Mouse (Mus musculus): ENCODE results near the gene Gcdh. TPM values are rescaled to one million over a fixed set of nuclear protein-coding genes. Genes with fewer than 3 reads are reported as not detected.

Gcdh gene
- polyA plus RNA-seq (2015; fragmentation: Nextera tagmentation; extraction: Ambion mirVana), result 29.4 and 32.2 TPM in 2 replicates

- no peaks in the 10 kb centered on the region for H3K27me3 ChIP-seq
- peak; percentile 97 for ATAC-seq (ENCODE audit: insufficient number of reproducible peaks, low FRiP score, low TSS enrichment, low read depth)
- H3K4me3 ChIP-seq (replicated peaks), result peak within 1 kb of the TSS; percentile 81
- H3K9ac ChIP-seq, result peak within 1 kb of the TSS; percentile 57
- H3K9me3 ChIP-seq (replicated peaks), result no peaks in the 10 kb centered on the region
- under 1% methylated on average over 11 of the region's 11 CpGs for WGBS
- peaks cover 13% of the 10 kb centered on the region for H3K36me3 ChIP-seq
- H3K27ac ChIP-seq (replicated peaks), result no peak within 1 kb of the TSS; the same call in 1 of the 2 replicates
- peak within 1 kb of the TSS; percentile 82 for H3K4me2 ChIP-seq (replicated peaks)
- peaks cover 19% of the 10 kb centered on the region for H3K4me1 ChIP-seq
These were observed at the start of gene Gcdh for GRCm38 (mm10) chr8:84893709-84894134. TSS of gene Gcdh (minus strand) at chr8:84893921.

GRCm38 (mm10) chr8:84937620-84938485 is 44.1 kb upstream of the Gcdh start:
- Histone ChIP-seq H3K9ac (no peak overlapping the region), H3K4me1 (peaks cover 14% of the 10 kb centered on the region), H3K4me3 (replicated peaks) (peak overlapping the region; percentile 38; the same call in 1 of the 2 replicates), H3K4me2 (replicated peaks) (peak overlapping the region; percentile 66; the same call in 1 of the 2 replicates), H3K36me3 (no peaks in the 10 kb centered on the region), H3K9me3 (replicated peaks) (no peaks in the 10 kb centered on the region), H3K27me3 (peaks cover 64% of the 10 kb centered on the region), H3K27ac (replicated peaks) (no peak overlapping the region)
- WGBS, result 58% methylated on average over 13 of the region's 13 CpGs
- no peak for ATAC-seq (ENCODE audit: insufficient number of reproducible peaks, low FRiP score, low TSS enrichment, low read depth)

- peaks cover 64% of the 10 kb centered on the region for H3K27me3 ChIP-seq
- WGBS, result under 1% methylated on average over 50 of the region's 50 CpGs
These were observed 43.3 kb upstream of the Gcdh start, which contains the start of gene Mast1 for GRCm38 (mm10) chr8:84936962-84937546. TSS of gene Mast1 (minus strand) at chr8:84937359.

GRCm38 (mm10) chr8:84936041-84936961 is 42.6 kb upstream of the Gcdh start:
- H3K4me3 ChIP-seq (replicated peaks), result peak overlapping the region; percentile 38
- H3K36me3 ChIP-seq, result no peaks in the 10 kb centered on the region
- H3K27me3 ChIP-seq, result peaks cover 70% of the 10 kb centered on the region
- no peak overlapping the region for H3K27ac ChIP-seq (replicated peaks)
- no peaks in the 10 kb centered on the region for H3K9me3 ChIP-seq (replicated peaks)
- H3K4me1 ChIP-seq, result peaks cover 14% of the 10 kb centered on the region
- 21% methylated on average over 23 of the region's 23 CpGs for WGBS
- ATAC-seq (ENCODE audit: insufficient number of reproducible peaks, low FRiP score, low TSS enrichment, low read depth), result no peak
- peak overlapping the region; percentile 66 for H3K4me2 ChIP-seq (replicated peaks)
- H3K9ac ChIP-seq, result no peak overlapping the region

More at GRCm38 (mm10) chr8:84936962-84937546, 43.3 kb upstream of the Gcdh start, which contains the start of gene Mast1:
- Histone ChIP-seq H3K9ac (no peak within 1 kb of the TSS), H3K9me3 (replicated peaks) (no peaks in the 10 kb centered on the region), H3K4me2 (replicated peaks) (peak within 1 kb of the TSS; percentile 66), H3K4me1 (peaks cover 14% of the 10 kb centered on the region), H3K27ac (replicated peaks) (no peak within 1 kb of the TSS), H3K36me3 (no peaks in the 10 kb centered on the region), H3K4me3 (replicated peaks) (peak within 1 kb of the TSS; percentile 38)
- ATAC-seq (ENCODE audit: insufficient number of reproducible peaks, low FRiP score, low TSS enrichment, low read depth), result no peak; the same call in 1 of the 2 replicates

- H3K4me1 ChIP-seq, result peaks cover 14% of the 10 kb centered on the region
- H3K27ac ChIP-seq (replicated peaks), result no peak overlapping the region
- H3K4me2 ChIP-seq (replicated peaks), result no peak overlapping the region
- ATAC-seq (ENCODE audit: insufficient number of reproducible peaks, low FRiP score, low TSS enrichment, low read depth), result no peak
- H3K9ac ChIP-seq, result no peak overlapping the region
- no peak overlapping the region for H3K4me3 ChIP-seq (replicated peaks)
- peaks cover 76% of the 10 kb centered on the region for H3K27me3 ChIP-seq
- H3K9me3 ChIP-seq (replicated peaks), result no peaks in the 10 kb centered on the region
- no peaks in the 10 kb centered on the region for H3K36me3 ChIP-seq
- 6% methylated on average over 14 of the region's 14 CpGs for WGBS
These were observed 41.8 kb upstream of the Gcdh start for GRCm38 (mm10) chr8:84935489-84935888.

GRCm38 (mm10) chr8:84934860-84935259 is 41.1 kb upstream of the Gcdh start:
- peak; percentile 49 for ATAC-seq (ENCODE audit: insufficient number of reproducible peaks, low FRiP score, low TSS enrichment, low read depth)
- Histone ChIP-seq H3K9me3 (replicated peaks) (no peaks in the 10 kb centered on the region), H3K27me3 (peaks cover 82% of the 10 kb centered on the region), H3K36me3 (no peaks in the 10 kb centered on the region), H3K27ac (replicated peaks) (no peak overlapping the region), H3K4me3 (replicated peaks) (no peak overlapping the region), H3K9ac (no peak overlapping the region), H3K4me1 (peaks cover 14% of the 10 kb centered on the region), H3K4me2 (replicated peaks) (no peak overlapping the region)
- under 1% methylated on average over 15 of the region's 15 CpGs for WGBS

GRCm38 (mm10) chr8:84933767-84934559 is 40.2 kb upstream of the Gcdh start:
- Histone ChIP-seq H3K36me3 (no peaks in the 10 kb centered on the region), H3K9me3 (replicated peaks) (no peaks in the 10 kb centered on the region), H3K4me3 (replicated peaks) (no peak overlapping the region), H3K9ac (no peak overlapping the region), H3K27ac (replicated peaks) (no peak overlapping the region), H3K4me2 (replicated peaks) (no peak overlapping the region), H3K4me1 (peaks cover 17% of the 10 kb centered on the region), H3K27me3 (peaks cover 82% of the 10 kb centered on the region)
- 79% methylated on average over 16 of the region's 16 CpGs for WGBS
- no peak for ATAC-seq (ENCODE audit: insufficient number of reproducible peaks, low FRiP score, low TSS enrichment, low read depth)

GRCm38 (mm10) chr8:84930582-84930981 is 36.9 kb upstream of the Gcdh start:
- H3K27me3 ChIP-seq, result peaks cover 58% of the 10 kb centered on the region
- 90% methylated on average over 13 of the region's 13 CpGs for WGBS

GRCm38 (mm10) chr8:84928456-84929306 is 35.0 kb upstream of the Gcdh start:
- Histone ChIP-seq H3K36me3 (no peaks in the 10 kb centered on the region), H3K9ac (no peak overlapping the region), H3K27me3 (peaks cover 39% of the 10 kb centered on the region), H3K27ac (replicated peaks) (no peak overlapping the region), H3K4me1 (peaks cover 7% of the 10 kb centered on the region; the same call in 1 of the 2 replicates), H3K9me3 (replicated peaks) (no peaks in the 10 kb centered on the region), H3K4me3 (replicated peaks) (peak overlapping the region; percentile 39), H3K4me2 (replicated peaks) (peak overlapping the region; percentile 65)
- 0 out of 2 replicates have a peak, but pooled peaks have one; percentile 34 for ATAC-seq (ENCODE audit: insufficient number of reproducible peaks, low FRiP score, low TSS enrichment, low read depth)
- whole genome bisulfite sequencing, result 2% methylated on average over 51 of the region's 52 CpGs

More at GRCm38 (mm10) chr8:84930582-84930981, 36.9 kb upstream of the Gcdh start:
- Histone ChIP-seq H3K4me2 (replicated peaks) (no peak overlapping the region), H3K36me3 (no peaks in the 10 kb centered on the region), H3K9ac (no peak overlapping the region), H3K9me3 (replicated peaks) (no peaks in the 10 kb centered on the region), H3K4me1 (peaks cover 12% of the 10 kb centered on the region; the same call in 1 of the 2 replicates), H3K27ac (replicated peaks) (no peak overlapping the region), H3K4me3 (replicated peaks) (no peak overlapping the region)
- ATAC-seq (ENCODE audit: insufficient number of reproducible peaks, low FRiP score, low TSS enrichment, low read depth), result no peak

All from embryonic facial prominence, embryonic 15.5 days (tissue).